Mouse (Mus musculus) fat pad, adult 2 months (tissue): Measurements from ENCODE around the gene Ptch1.

Experiments
- DNase-seq: peaks from one replicate; pipeline ENCODE4 v3.0.0-alpha.2; 2011; ENCODE audit warnings: low read depth, low spot score; ENCODE audit errors: extremely low read depth

Ptch1 gene

GRCm38 (mm10) chr13:63573256-63573835 is at the start of gene Ptch1:
TSS of gene Ptch1 (minus strand) at chr13:63573598.
- no peak for DNase-seq

GRCm38 (mm10) chr13:63621301-63621700 is 47.9 kb upstream of the Ptch1 start:
- DNase-seq = no peak

GRCm38 (mm10) chr13:63613201-63613600 is 39.8 kb upstream of the Ptch1 start:
- DNase-seq = no peak

- no peak for DNase-seq
Measured at GRCm38 (mm10) chr13:63609734-63610133, 36.3 kb upstream of the Ptch1 start.

- DNase-seq = no peak
Measured at GRCm38 (mm10) chr13:63597593-63597992, 24.2 kb upstream of the Ptch1 start.

GRCm38 (mm10) chr13:63595869-63596268 is 22.5 kb upstream of the Ptch1 start:
- DNase-seq = no peak

GRCm38 (mm10) chr13:63593469-63594050 is 20.2 kb upstream of the Ptch1 start:
- DNase-seq = no peak

GRCm38 (mm10) chr13:63592755-63593154 is 19.4 kb upstream of the Ptch1 start:
- DNase-seq = no peak

- DNase-seq = no peak
Measured at GRCm38 (mm10) chr13:63574601-63575000, 1.2 kb upstream of the Ptch1 start.

- DNase-seq = no peak
Measured at GRCm38 (mm10) chr13:63572453-63573255, 744 bp downstream of the Ptch1 start.

GRCm38 (mm10) chr13:63572111-63572452 is 1.3 kb downstream of the Ptch1 start:
- no peak for DNase-seq

GRCm38 (mm10) chr13:63570456-63570855 is 2.9 kb downstream of the Ptch1 start:
- no peak for DNase-seq

GRCm38 (mm10) chr13:63569396-63569756 is 4.0 kb downstream of the Ptch1 start:
- DNase-seq = no peak

GRCm38 (mm10) chr13:63568741-63569395 is 4.5 kb downstream of the Ptch1 start:
- DNase-seq = no peak

- no peak for DNase-seq
Measured at GRCm38 (mm10) chr13:63568306-63568705, 5.1 kb downstream of the Ptch1 start.

- no peak for DNase-seq
Measured at GRCm38 (mm10) chr13:63567677-63568293, 5.6 kb downstream of the Ptch1 start.

GRCm38 (mm10) chr13:63566018-63567015 is 7.1 kb downstream of the Ptch1 start:
- DNase-seq = no peak

GRCm38 (mm10) chr13:63565320-63566017 is 7.9 kb downstream of the Ptch1 start:
- no peak for DNase-seq

GRCm38 (mm10) chr13:63564626-63565319 is 8.6 kb downstream of the Ptch1 start:
- DNase-seq = no peak
